Mouse (Mus musculus): Measurements from ENCODE around the gene Ubxn6. TPM values are rescaled to one million over a fixed set of nuclear protein-coding genes. Genes with fewer than 3 reads are reported as not detected.
"Not testable (repeated sequence)": the region's sequence is repeated elsewhere in the genome, so short reads cannot be mapped to it uniquely, and the experiment has no call there.

Ubxn6 gene
- total RNA-seq, 2 experiments from 2014 or later = 79.8 to 87.9 TPM

GRCm38 (mm10) chr17:56066451-56066850 lies 8.4 kb downstream of the Ubxn6 start:
- intact Hi-C loops (cut with DNase I) = no loop called here
- no peak for DNase-seq (ENCODE audit: extremely low spot score in 1 of 2, low spot score in 2 of 2)

GRCm38 (mm10) chr17:56065715-56066114 lies 9.1 kb downstream of the Ubxn6 start:
- intact Hi-C loops (cut with DNase I); DNase-seq (ENCODE audit: extremely low spot score in 1 of 2, low spot score in 2 of 2): not testable (repeated sequence)

GRCm38 (mm10) chr17:56062081-56062480 lies 12.7 kb downstream of the Ubxn6 start:
- DNase-seq (ENCODE audit: extremely low spot score in 1 of 2, low spot score in 2 of 2) = no peak
- intact Hi-C loops (cut with DNase I) = no loop called here

- intact Hi-C loops (cut with DNase I) = no loop called here
- no peak for DNase-seq (ENCODE audit: extremely low spot score in 1 of 2, low spot score in 2 of 2)
Observed at GRCm38 (mm10) chr17:56057381-56058120, 17.3 kb downstream of the Ubxn6 start.

GRCm38 (mm10) chr17:56055945-56056678 lies 18.7 kb downstream of the Ubxn6 start:
- intact Hi-C loops (cut with DNase I) = no loop called here

GRCm38 (mm10) chr17:56054938-56055337 lies 19.9 kb downstream of the Ubxn6 start:
- intact Hi-C loops (cut with DNase I) = no loop called here

More at GRCm38 (mm10) chr17:56055945-56056678, 18.7 kb downstream of the Ubxn6 start:
- DNase-seq (ENCODE audit: extremely low spot score in 1 of 2, low spot score in 2 of 2) = no peak

GRCm38 (mm10) chr17:56051369-56051768 lies 23.5 kb downstream of the Ubxn6 start:
- no peak for DNase-seq (ENCODE audit: extremely low spot score in 1 of 2, low spot score in 2 of 2)
- intact Hi-C loops (cut with DNase I) = no loop called here

More at GRCm38 (mm10) chr17:56054938-56055337, 19.9 kb downstream of the Ubxn6 start:
- DNase-seq (ENCODE audit: extremely low spot score in 1 of 2, low spot score in 2 of 2) = no peak

GRCm38 (mm10) chr17:56040857-56041163 lies 34.0 kb downstream of the Ubxn6 start:
- intact Hi-C loops (cut with DNase I) = no loop called here
- DNase-seq (ENCODE audit: extremely low spot score in 1 of 2, low spot score in 2 of 2) = no peak

GRCm38 (mm10) chr17:56040030-56040856 lies 34.6 kb downstream of the Ubxn6 start, which contains the start of gene Chaf1a:
Gene Chaf1a (plus strand): TSS chr17:56040439.
- intact Hi-C loops (cut with DNase I) = no loop called here
- peak; percentile 98 for DNase-seq (ENCODE audit: extremely low spot score in 1 of 2, low spot score in 2 of 2)

- no peak for DNase-seq (ENCODE audit: extremely low spot score in 1 of 2, low spot score in 2 of 2)
- intact Hi-C loops (cut with DNase I) = no loop called here
Observed at GRCm38 (mm10) chr17:56039345-56039744, 35.5 kb downstream of the Ubxn6 start.

- no peak for DNase-seq (ENCODE audit: extremely low spot score in 1 of 2, low spot score in 2 of 2)
- intact Hi-C loops (cut with DNase I) = no loop called here
Observed at GRCm38 (mm10) chr17:56038583-56039261, 36.1 kb downstream of the Ubxn6 start.

GRCm38 (mm10) chr17:56036901-56037287 lies 37.9 kb downstream of the Ubxn6 start:
- no peak for DNase-seq (ENCODE audit: extremely low spot score in 1 of 2, low spot score in 2 of 2)
- intact Hi-C loops (cut with DNase I) = no loop called here

- DNase-seq (ENCODE audit: extremely low spot score in 1 of 2, low spot score in 2 of 2) = peak; percentile 98 to 99
- intact Hi-C loops (cut with DNase I) = no loop called here
Observed at GRCm38 (mm10) chr17:56036176-56036900, 38.5 kb downstream of the Ubxn6 start, which contains the start of gene Sh3gl1. Gene Sh3gl1 (minus strand): TSS chr17:56036635.

GRCm38 (mm10) chr17:56035216-56035615 lies 39.6 kb downstream of the Ubxn6 start:
- DNase-seq (ENCODE audit: extremely low spot score in 1 of 2, low spot score in 2 of 2) = no peak
- intact Hi-C loops (cut with DNase I) = no loop called here

GRCm38 (mm10) chr17:56034726-56035100 lies 40.1 kb downstream of the Ubxn6 start:
- no peak for DNase-seq (ENCODE audit: extremely low spot score in 1 of 2, low spot score in 2 of 2)
- intact Hi-C loops (cut with DNase I) = no loop called here

- no peak for DNase-seq (ENCODE audit: extremely low spot score in 1 of 2, low spot score in 2 of 2)
- intact Hi-C loops (cut with DNase I) = no loop called here
Observed at GRCm38 (mm10) chr17:56034040-56034725, 40.6 kb downstream of the Ubxn6 start.

- intact Hi-C loops (cut with DNase I) = no loop called here
- no peak for DNase-seq (ENCODE audit: extremely low spot score in 1 of 2, low spot score in 2 of 2)
Observed at GRCm38 (mm10) chr17:56032831-56033230, 42.0 kb downstream of the Ubxn6 start.

Measured in left cerebral cortex, postnatal 10 days (tissue).